Mouse (Mus musculus) lung, adult 2 months (tissue): ENCODE data around the gene P3h3. TPM values are rescaled to one million over a fixed set of nuclear protein-coding genes. Genes with fewer than 3 reads are reported as not detected.
A peak's percentile ranks its signal among the peaks of the same experiment; 100 is the strongest.
"Not testable (repeated sequence)": the region's sequence is repeated elsewhere in the genome, so short reads cannot be mapped to it uniquely, and the experiment has no call there.

Experiments
- DNase-seq: peaks from one replicate; pipeline ENCODE4 v3.0.0; 2022
- H3K4me1 ChIP-seq: fragments of 200-500 bp; 2 replicates; pipeline ENCODE4 v1.6.1; 2011; ENCODE audit warnings: low read length; ENCODE audit not compliant: control insufficient read depth, insufficient read depth
- H3K4me3 ChIP-seq: fragments of 200-500 bp; replicated peaks from 2 replicates; pipeline ENCODE3; 2011; ENCODE audit warnings: low read depth, mild to moderate bottlenecking, control low read depth, low read length; ENCODE audit errors: extremely low read depth
- CTCF ChIP-seq: fragments of 200-500 bp; IDR thresholded peaks from 2 replicates; pipeline ENCODE4 v1.5.1; 2011; ENCODE audit warnings: mild to moderate bottlenecking, low read length, control low read depth; ENCODE audit not compliant: insufficient read depth
- POLR2A ChIP-seq: fragments of 200-500 bp; IDR thresholded peaks from 2 replicates; pipeline ENCODE4 v1.6.1; 2011; ENCODE audit warnings: low read depth, mild to moderate bottlenecking, control low read depth, low read length, borderline replicate concordance; ENCODE audit errors: extremely low read depth
- WGBS: fragments of 180-500 bp; shearing (Covaris S2); methylation state at CpG from one replicate; pipeline ENCODE4 v1.1.7; 2018; 5-methylcytosine and 5-hydroxymethylcytosine counted together
- polyA plus RNA-seq: library from polyadenylated mRNA; depleted of rRNA; stranded (reverse); fragments of >200 nt; gene quantifications from 2 replicates; pipeline ENCODE4 v1.2.3, GENCODE M21; 2012

Gene P3h3
- polyA plus RNA-seq, 1 experiment: 34.9 TPM

- WGBS: 79% methylated on average over 24 of the region's 24 CpGs
- Histone ChIP-seq H3K4me3 (no peak overlapping the region), H3K4me1 (peaks cover 16% of the 10 kb centered on the region)
- TF ChIP-seq CTCF (no peak), POLR2A (no peak)
- DNase-seq: no peak
Measured at GRCm38 (mm10) chr6:124811701-124812560, 45.6 kb downstream of the P3h3 start.

- 42% methylated on average over 4 of the region's 4 CpGs for WGBS
- no peak for DNase-seq
- TF ChIP-seq POLR2A: no peak
- TF ChIP-seq CTCF: no peak
- Histone ChIP-seq H3K4me3 (no peak overlapping the region), H3K4me1 (peaks cover 19% of the 10 kb centered on the region)
Measured at GRCm38 (mm10) chr6:124811403-124811665, 46.2 kb downstream of the P3h3 start.

- peaks cover 20% of the 10 kb centered on the region for H3K4me1 ChIP-seq
- not testable (repeated sequence) for H3K4me3 ChIP-seq, DNase-seq
- 78% methylated on average over 11 of the region's 11 CpGs for WGBS
Measured at GRCm38 (mm10) chr6:124810566-124811402, 46.8 kb downstream of the P3h3 start.

GRCm38 (mm10) chr6:124809775-124810538 lies 47.6 kb downstream of the P3h3 start:
- 49% methylated on average over 14 of the region's 14 CpGs for WGBS
- Histone ChIP-seq H3K4me1 (peaks cover 20% of the 10 kb centered on the region), H3K4me3 (peak overlapping the region; percentile 94)
- no peak for DNase-seq
- TF ChIP-seq POLR2A: no peak; the same call in 1 of the 2 replicates
- no peak for TF ChIP-seq CTCF

GRCm38 (mm10) chr6:124809052-124809774 lies 48.3 kb downstream of the P3h3 start:
- Histone ChIP-seq H3K4me1 (peaks cover 20% of the 10 kb centered on the region), H3K4me3 (peak overlapping the region; percentile 94)
- DNase-seq: peak; percentile 84
- under 1% methylated on average over 35 of the region's 35 CpGs for WGBS
- TF ChIP-seq CTCF: peak; percentile 45
- 0 out of 2 replicates have a peak, but pooled peaks have one; percentile 4 for TF ChIP-seq POLR2A

- peak; percentile 81 for DNase-seq
- 3% methylated on average over 29 of the region's 29 CpGs for WGBS
- Histone ChIP-seq H3K4me1 (peaks cover 20% of the 10 kb centered on the region), H3K4me3 (peak within 1 kb of the TSS; percentile 94)
- TF ChIP-seq CTCF: no peak
- peak; percentile 46; the same call in 1 of the 2 replicates for TF ChIP-seq POLR2A
Measured at GRCm38 (mm10) chr6:124808358-124809012, 49.1 kb downstream of the P3h3 start, which contains the start of gene Spsb2. Gene Spsb2, plus strand, starts transcription at chr6:124808661.

GRCm38 (mm10) chr6:124807986-124808357 lies 49.6 kb downstream of the P3h3 start:
- 52% methylated on average over 6 of the region's 6 CpGs for WGBS
- TF ChIP-seq POLR2A (no peak), CTCF (no peak)
- Histone ChIP-seq H3K4me3 (peak overlapping the region; percentile 94), H3K4me1 (peaks cover 17% of the 10 kb centered on the region)
- DNase-seq: no peak

GRCm38 (mm10) chr6:124807366-124807765 lies 50.2 kb downstream of the P3h3 start:
- no peak for DNase-seq
- TF ChIP-seq POLR2A: no peak
- H3K4me1 ChIP-seq: peaks cover 14% of the 10 kb centered on the region
- H3K4me3 ChIP-seq: no peak overlapping the region
- WGBS: 68% methylated on average over 4 of the region's 4 CpGs

- no peak for TF ChIP-seq CTCF
- TF ChIP-seq POLR2A: no peak
- Histone ChIP-seq H3K4me3 (no peak overlapping the region), H3K4me1 (peaks cover 14% of the 10 kb centered on the region)
- 82% methylated on average over 7 of the region's 7 CpGs for WGBS
- no peak for DNase-seq
Measured at GRCm38 (mm10) chr6:124806446-124807140, 51.0 kb downstream of the P3h3 start.
